Mouse (Mus musculus): ENCODE measurements around the gene Pkp4.
A peak's percentile ranks its signal among the peaks of the same experiment; 100 is the strongest.

The Pkp4 gene

GRCm38 (mm10) chr2:59160605-59160963 lies at the start of gene Pkp4, which contains the start of gene Ccdc148:
Pkp4 (plus strand) TSS chr2:59160850.
Ccdc148 (minus strand) TSS chr2:59160683.
- peak; percentile 72 to 83 for DNase-seq (ENCODE audit: low read depth in 2 of 2, low spot score in 2 of 2)

GRCm38 (mm10) chr2:59129023-59129422 lies 31.6 kb upstream of the Pkp4 start:
- no peak for DNase-seq (ENCODE audit: low read depth in 2 of 2, low spot score in 2 of 2)

- DNase-seq (ENCODE audit: low read depth in 2 of 2, low spot score in 2 of 2): no peak
Measured at GRCm38 (mm10) chr2:59129821-59130220, 30.8 kb upstream of the Pkp4 start.

GRCm38 (mm10) chr2:59131044-59131443 lies 29.6 kb upstream of the Pkp4 start:
- DNase-seq (ENCODE audit: low read depth in 2 of 2, low spot score in 2 of 2): no peak

GRCm38 (mm10) chr2:59155428-59155827 lies 5.2 kb upstream of the Pkp4 start:
- no peak for DNase-seq (ENCODE audit: low read depth in 2 of 2, low spot score in 2 of 2)

- no peak for DNase-seq (ENCODE audit: low read depth in 2 of 2, low spot score in 2 of 2)
Measured at GRCm38 (mm10) chr2:59158117-59158516, 2.5 kb upstream of the Pkp4 start.

- no peak for DNase-seq (ENCODE audit: low read depth in 2 of 2, low spot score in 2 of 2)
Measured at GRCm38 (mm10) chr2:59159961-59160604, 567 bp upstream of the Pkp4 start.

- peak in 1 of 2 experiments; percentile 11 for DNase-seq (ENCODE audit: low read depth in 2 of 2, low spot score in 2 of 2)
Measured at GRCm38 (mm10) chr2:59161021-59161440, 381 bp downstream of the Pkp4 start.

- peak; percentile 33 to 40 for DNase-seq (ENCODE audit: low read depth in 2 of 2, low spot score in 2 of 2)
Measured at GRCm38 (mm10) chr2:59161441-59162284, 1.0 kb downstream of the Pkp4 start.

- DNase-seq (ENCODE audit: low read depth in 2 of 2, low spot score in 2 of 2): no peak
Measured at GRCm38 (mm10) chr2:59162285-59162600, 1.6 kb downstream of the Pkp4 start.

GRCm38 (mm10) chr2:59166976-59167375 lies 6.3 kb downstream of the Pkp4 start:
- no peak for DNase-seq (ENCODE audit: low read depth in 2 of 2, low spot score in 2 of 2)

GRCm38 (mm10) chr2:59167830-59168229 lies 7.2 kb downstream of the Pkp4 start:
- DNase-seq (ENCODE audit: low read depth in 2 of 2, low spot score in 2 of 2): no peak

GRCm38 (mm10) chr2:59169572-59170207 lies 9.0 kb downstream of the Pkp4 start:
- DNase-seq (ENCODE audit: low read depth in 2 of 2, low spot score in 2 of 2): no peak

GRCm38 (mm10) chr2:59170208-59170589 lies 9.5 kb downstream of the Pkp4 start:
- DNase-seq (ENCODE audit: low read depth in 2 of 2, low spot score in 2 of 2): no peak

GRCm38 (mm10) chr2:59170593-59170992 lies 9.9 kb downstream of the Pkp4 start:
- DNase-seq (ENCODE audit: low read depth in 2 of 2, low spot score in 2 of 2): no peak

- no peak for DNase-seq (ENCODE audit: low read depth in 2 of 2, low spot score in 2 of 2)
Measured at GRCm38 (mm10) chr2:59171533-59171932, 10.9 kb downstream of the Pkp4 start.

- no peak for DNase-seq (ENCODE audit: low read depth in 2 of 2, low spot score in 2 of 2)
Measured at GRCm38 (mm10) chr2:59175926-59176325, 15.3 kb downstream of the Pkp4 start.

GRCm38 (mm10) chr2:59178191-59178590 lies 17.5 kb downstream of the Pkp4 start:
- DNase-seq (ENCODE audit: low read depth in 2 of 2, low spot score in 2 of 2): no peak

- DNase-seq (ENCODE audit: low read depth in 2 of 2, low spot score in 2 of 2): no peak
Measured at GRCm38 (mm10) chr2:59178960-59179359, 18.3 kb downstream of the Pkp4 start.

GRCm38 (mm10) chr2:59179487-59179886 lies 18.8 kb downstream of the Pkp4 start:
- no peak for DNase-seq (ENCODE audit: low read depth in 2 of 2, low spot score in 2 of 2)

- no peak for DNase-seq (ENCODE audit: low read depth in 2 of 2, low spot score in 2 of 2)
Measured at GRCm38 (mm10) chr2:59181321-59182113, 20.9 kb downstream of the Pkp4 start.

Data from CD8-positive naive resting alpha-beta T cell, adult 2 months (primary cell).